Mouse (Mus musculus): ENCODE results near the gene Dpp7.

DNA sequence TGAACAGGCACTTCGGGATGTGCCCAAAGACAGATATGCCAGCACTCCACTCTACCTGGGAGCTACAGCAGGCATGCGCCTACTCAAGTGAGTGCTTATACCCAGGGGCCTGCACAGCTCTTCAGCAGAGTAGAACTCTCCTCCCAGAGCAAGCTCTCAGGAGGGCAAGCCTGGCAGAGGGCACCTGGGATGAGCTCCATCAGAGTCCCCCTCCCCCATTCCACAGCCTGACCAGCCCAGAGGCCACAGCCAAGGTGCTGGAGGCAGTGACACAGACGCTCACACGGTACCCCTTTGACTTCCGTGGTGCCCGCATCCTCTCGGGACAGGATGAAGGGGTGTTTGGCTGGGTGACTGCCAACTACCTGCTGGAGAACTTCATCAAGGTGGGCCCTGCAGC, 41.9 kb upstream of the Dpp7 start:
- TF ChIP-seq POLR2A (IDR thresholded peaks at IDR 0.05; ENCODE audit: insufficient read depth, low read depth, low read length): no peak
- no peak for TF ChIP-seq CTCF (IDR thresholded peaks at IDR 0.05)
- no peak for TF ChIP-seq EP300 (IDR thresholded peaks at IDR 0.05; ENCODE audit: insufficient read depth, low read depth, low read length)
